Mouse (Mus musculus) fibroblast of lung, adult 2 months (primary cell): Measurements from ENCODE around the gene Cand1.

ENCODE experiments used
- DNase-seq: peaks from one replicate; pipeline ENCODE4 v3.0.0-alpha.2; 2011; ENCODE audit warnings: low read depth

Gene Cand1

GRCm38 (mm10) chr10:119239969-119240721 lies at the start of gene Cand1:
Gene Cand1 (minus strand): TSS chr10:119240055.
- peak; percentile 95 for DNase-seq

- no peak for DNase-seq
These were observed 39.0 kb upstream of the Cand1 start for GRCm38 (mm10) chr10:119278871-119279270.

- DNase-seq: no peak
These were observed 34.5 kb upstream of the Cand1 start for GRCm38 (mm10) chr10:119274333-119274732.

- DNase-seq: no peak
These were observed 32.7 kb upstream of the Cand1 start for GRCm38 (mm10) chr10:119272536-119272935.

- no peak for DNase-seq
These were observed 32.1 kb upstream of the Cand1 start for GRCm38 (mm10) chr10:119272005-119272404.

- DNase-seq: no peak
These were observed 31.2 kb upstream of the Cand1 start for GRCm38 (mm10) chr10:119271101-119271500.

GRCm38 (mm10) chr10:119270384-119270985 lies 30.6 kb upstream of the Cand1 start:
- no peak for DNase-seq

GRCm38 (mm10) chr10:119264761-119265160 lies 24.9 kb upstream of the Cand1 start:
- no peak for DNase-seq

- DNase-seq: no peak
These were observed 23.0 kb upstream of the Cand1 start for GRCm38 (mm10) chr10:119262821-119263220.

GRCm38 (mm10) chr10:119257876-119258275 lies 18.0 kb upstream of the Cand1 start:
- no peak for DNase-seq

GRCm38 (mm10) chr10:119244146-119244545 lies 4.3 kb upstream of the Cand1 start:
- DNase-seq: no peak

GRCm38 (mm10) chr10:119240722-119241089 lies 851 bp upstream of the Cand1 start:
- DNase-seq: no peak

- no peak for DNase-seq
These were observed 254 bp downstream of the Cand1 start for GRCm38 (mm10) chr10:119239633-119239968.

GRCm38 (mm10) chr10:119238985-119239631 lies 747 bp downstream of the Cand1 start:
- DNase-seq: no peak

GRCm38 (mm10) chr10:119231526-119231925 lies 8.3 kb downstream of the Cand1 start:
- DNase-seq: no peak

- no peak for DNase-seq
These were observed 9.2 kb downstream of the Cand1 start for GRCm38 (mm10) chr10:119230703-119231102.

GRCm38 (mm10) chr10:119230074-119230669 lies 9.7 kb downstream of the Cand1 start:
- DNase-seq: no peak

- no peak for DNase-seq
These were observed 16.2 kb downstream of the Cand1 start for GRCm38 (mm10) chr10:119223686-119224085.

- DNase-seq: no peak
These were observed 18.2 kb downstream of the Cand1 start for GRCm38 (mm10) chr10:119221631-119222030.

GRCm38 (mm10) chr10:119219415-119219814 lies 20.4 kb downstream of the Cand1 start:
- no peak for DNase-seq

GRCm38 (mm10) chr10:119218274-119219080 lies 21.4 kb downstream of the Cand1 start:
- DNase-seq: no peak

- no peak for DNase-seq
These were observed 27.4 kb downstream of the Cand1 start for GRCm38 (mm10) chr10:119212443-119212842.
